Mouse (Mus musculus): ENCODE data around the gene Gnai2.

GRCm38 (mm10) chr9:107624951-107625350, 10.2 kb downstream of the Gnai2 start:
- TF ChIP-seq MYOD1 (IDR thresholded peaks at IDR 0.05; ENCODE audit: control insufficient read depth in 1 of 3, insufficient read length in 2 of 3, low read depth in 2 of 3) (no peak), USF1 (IDR thresholded peaks at IDR 0.05; ENCODE audit: low read depth) (no peak), POLR2A (IDR thresholded peaks at IDR 0.05; ENCODE audit: insufficient read length, low read depth) (no peak), MAX (IDR thresholded peaks at IDR 0.05; ENCODE audit: low read depth) (no peak)

All from myocyte (in vitro differentiated cells).